Comparison of ENCODE assay signal across 7 mouse cellular contexts in genomic region chr3:100189444-100189843, GRCm38 (mm10). TPM values are rescaled to one million over a fixed set of nuclear protein-coding genes. Genes with fewer than 3 reads are reported as not detected.
DNase-seq lines count a peak whose midpoint lies in the region; ATAC-seq and TF ChIP-seq lines count a peak whose summit lies in the region.

No protein-coding gene starts in this region.

- H3K4me3 ChIP-seq in ES-E14 (ENCODE audit: insufficient read depth in 1 of 2, low read depth in 1 of 2, low read length in 2 of 2, poor library complexity in 1 of 2, severe bottlenecking in 1 of 2): no peak overlapping the region
- no peak overlapping the region for H3K4me3 ChIP-seq in hindbrain, embryonic 10.5 days
- no peak overlapping the region for H3K4me3 ChIP-seq in layer of hippocampus, adult 2 months
- no peak overlapping the region for H3K4me3 ChIP-seq in lung, postnatal 0 days (ENCODE audit: low read depth, low read length)

- no peaks in the 10 kb centered on the region for H3K36me3 ChIP-seq in ES-E14 (ENCODE audit: control insufficient read depth, insufficient read depth, low read length, poor library complexity, severe bottlenecking)
- peaks cover 44% of the 10 kb centered on the region for H3K36me3 ChIP-seq in hindbrain, embryonic 10.5 days
- peaks cover 26% of the 10 kb centered on the region for H3K36me3 ChIP-seq in lung, postnatal 0 days (ENCODE audit: insufficient read depth, low read length)

- H3K4me2 ChIP-seq in lung, postnatal 0 days (replicated peaks; ENCODE audit: low read depth, low read length): no peak overlapping the region

- H3K27ac ChIP-seq in ES-E14 (ENCODE audit: insufficient read depth, low read depth, low read length, poor library complexity, severe bottlenecking): no peak overlapping the region
- no peak overlapping the region for H3K27ac ChIP-seq in hindbrain, embryonic 10.5 days
- H3K27ac ChIP-seq in layer of hippocampus, adult 2 months: peak overlapping the region; percentile 53; the same call in 1 of the 2 replicates
- no peak overlapping the region for H3K27ac ChIP-seq in lung, postnatal 0 days (ENCODE audit: low read length)

- TF ChIP-seq CTCF in layer of hippocampus, adult 2 months (conservative IDR thresholded peaks at IDR 0.05): peak; percentile 86
- peak; percentile 81 for TF ChIP-seq CTCF in lung, postnatal 0 days (IDR thresholded peaks at IDR 0.05)

- peak; percentile 65 for DNase-seq in ES-E14 (ENCODE audit: low read depth, low spot score)
- peak; percentile 76 for DNase-seq in adrenal gland, postnatal 14 days
- DNase-seq in embryo, embryonic 9.5 days (ENCODE audit: extremely low spot score): peak; percentile 69
- DNase-seq in hindbrain, embryonic 10.5 days (ENCODE audit: low spot score): peak; percentile 41
- DNase-seq in layer of hippocampus, adult 2 months (ENCODE audit: low spot score in 2 of 2): peak; percentile 79 to 85
- DNase-seq in lung, postnatal 0 days (ENCODE audit: low spot score): peak; percentile 78
- peak; percentile 82 to 84 for DNase-seq in right cerebral cortex, adult 2 months (ENCODE audit: low spot score in 2 of 2)

- no peaks in the 10 kb centered on the region for H3K27me3 ChIP-seq in hindbrain, embryonic 10.5 days (ENCODE audit: insufficient read depth, poor library complexity, severe bottlenecking)
- H3K27me3 ChIP-seq in lung, postnatal 0 days (replicated peaks; ENCODE audit: insufficient read depth, low read length): no peaks in the 10 kb centered on the region

- no peaks in the 10 kb centered on the region for H3K9me3 ChIP-seq in ES-E14 (ENCODE audit: control insufficient read depth, insufficient read depth, low read depth, low read length)
- no peaks in the 10 kb centered on the region for H3K9me3 ChIP-seq in hindbrain, embryonic 10.5 days
- no peaks in the 10 kb centered on the region for H3K9me3 ChIP-seq in lung, postnatal 0 days (ENCODE audit: low read length)

- no peak overlapping the region for H3K9ac ChIP-seq in ES-E14 (ENCODE audit: insufficient read depth, low read depth, low read length, poor library complexity, severe bottlenecking)
- no peak overlapping the region for H3K9ac ChIP-seq in lung, postnatal 0 days (replicated peaks; ENCODE audit: low read depth)

- TF ChIP-seq EP300 in lung, postnatal 0 days (IDR thresholded peaks at IDR 0.05): no peak

- in situ Hi-C loops in ES-E14 (cut with MboI; ENCODE audit: low sequenced_read_pairs in 2 of 2, unreplicated experiment in 2 of 2): loop anchor here (25.0 kb wide), 1 partner anchor 373 kb away; no protein-coding TSS in a partner anchor

- no peaks in the 10 kb centered on the region for H3K4me1 ChIP-seq in ES-E14 (ENCODE audit: control insufficient read depth in 2 of 2, insufficient read depth in 2 of 2, low read length in 2 of 2, poor library complexity in 1 of 2)
- H3K4me1 ChIP-seq in hindbrain, embryonic 10.5 days (replicated peaks): no peaks in the 10 kb centered on the region
- H3K4me1 ChIP-seq in lung, postnatal 0 days (ENCODE audit: insufficient read depth, low read depth, low read length): no peaks in the 10 kb centered on the region

- peak; percentile 33; the same call in 1 of the 2 replicates for ATAC-seq in lung, postnatal 0 days

- WGBS in hindbrain, embryonic 10.5 days: 55% methylated on average over 1 of the region's 1 CpGs
- 50% methylated on average over 1 of the region's 1 CpGs for WGBS in lung, postnatal 0 days

TF ChIP-seq in ES-E14, 5 proteins besides CTCF, POLR2A, EP300 and RAD21:
- no peak for TF ChIP-seq HCFC1 (IDR thresholded peaks at IDR 0.05; ENCODE audit: borderline replicate concordance, insufficient read depth, low read length)
- peak; percentile 77 for TF ChIP-seq ZC3H11A (IDR thresholded peaks at IDR 0.05; ENCODE audit: borderline replicate concordance, low read depth, low read length)

RNA-seq across cellular contexts. Expression of gene Wdr3, which starts 27.2 kb away (rescaled TPM):
- 69.8 and 89.8 TPM in 2 replicates for total RNA-seq in ES-E14 (2012; rRNA removed)
- total RNA-seq in adrenal gland, postnatal 14 days (2021): 23.0 and 23.9 TPM in 2 replicates
- 41.2 and 64.6 TPM in 2 replicates for polyA plus RNA-seq in hindbrain, embryonic 10.5 days (2016; fragmentation: Nextera tagmentation; extraction: Ambion mirVana)
- 10 to 100 TPM; 23.2 to 27.9 TPM for total RNA-seq in layer of hippocampus, adult 2 months (2021)
- 17.7 and 18.8 TPM in 2 replicates for polyA plus RNA-seq in lung, postnatal 0 days (2015; fragmentation: Nextera tagmentation; extraction: Ambion mirVana)

RNA-seq across cellular contexts. Expression of gene Gdap2, which starts 27.3 kb away (rescaled TPM):
- 8.8 and 13.9 TPM in 2 replicates for total RNA-seq in ES-E14 (2012; rRNA removed)
- 19.2 and 24.9 TPM in 2 replicates for total RNA-seq in adrenal gland, postnatal 14 days (2021)
- 32.7 and 34.1 TPM in 2 replicates for polyA plus RNA-seq in hindbrain, embryonic 10.5 days (2016; fragmentation: Nextera tagmentation; extraction: Ambion mirVana)
- total RNA-seq in layer of hippocampus, adult 2 months (2021): 10 to 100 TPM; 38.9 to 40.3 TPM
- polyA plus RNA-seq in lung, postnatal 0 days (2015; fragmentation: Nextera tagmentation; extraction: Ambion mirVana): 21.3 and 22.8 TPM in 2 replicates
